Mouse (Mus musculus): ENCODE results near the gene Atp2b2. TPM values are rescaled to one million over a fixed set of nuclear protein-coding genes. Genes with fewer than 3 reads are reported as not detected.

The Atp2b2 gene
- total and polyA plus RNA-seq, 2 experiments, result 1.0 to 1.1 TPM

GRCm38 (mm10) chr6:114074929-114075328 lies 32.5 kb upstream of the Atp2b2 start:
- Histone ChIP-seq H3K9ac (ENCODE audit: low read depth, low read length) (no peak overlapping the region), H3K27me3 (ENCODE audit: control insufficient read depth, insufficient read depth, low read length) (no peaks in the 10 kb centered on the region; the same call in 1 of the 2 replicates), H3K4me1 (ENCODE audit: control insufficient read depth, insufficient read depth, low read length) (no peaks in the 10 kb centered on the region), H3K27ac (replicated peaks; ENCODE audit: insufficient read depth, low read depth, low read length) (no peak overlapping the region), H3K79me2 (ENCODE audit: control insufficient read depth, insufficient read depth, low read length) (no peaks in the 10 kb centered on the region), H3K36me3 (ENCODE audit: control insufficient read depth, insufficient read depth, low read length) (no peaks in the 10 kb centered on the region), H3K4me3 (ENCODE audit: insufficient read depth, low read depth, low read length) (no peak overlapping the region)
- DNase-seq (ENCODE audit: extremely low read depth, low read depth, low spot score), result no peak
- WGBS, result 64% methylated on average over 10 of the region's 10 CpGs
- TF ChIP-seq POLR2A (IDR thresholded peaks at IDR 0.05; ENCODE audit: extremely low read depth, insufficient read depth, low read length) (no peak), CTCF (IDR thresholded peaks at IDR 0.05; ENCODE audit: low read depth, low read length) (no peak)

- no peak overlapping the region for H3K4me3 ChIP-seq (ENCODE audit: insufficient read depth, low read depth, low read length)
- no peaks in the 10 kb centered on the region for H3K79me2 ChIP-seq (ENCODE audit: control insufficient read depth, insufficient read depth, low read length)
- H3K27me3 ChIP-seq (ENCODE audit: control insufficient read depth, insufficient read depth, low read length), result no peaks in the 10 kb centered on the region; the same call in 1 of the 2 replicates
- no peaks in the 10 kb centered on the region for H3K36me3 ChIP-seq (ENCODE audit: control insufficient read depth, insufficient read depth, low read length)
- no peak overlapping the region for H3K27ac ChIP-seq (replicated peaks; ENCODE audit: insufficient read depth, low read depth, low read length)
- H3K4me1 ChIP-seq (ENCODE audit: control insufficient read depth, insufficient read depth, low read length), result no peaks in the 10 kb centered on the region
- no peak for DNase-seq (ENCODE audit: extremely low read depth, low read depth, low spot score)
- WGBS, result 5% methylated on average over 1 of the region's 1 CpGs
- no peak overlapping the region for H3K9ac ChIP-seq (ENCODE audit: low read depth, low read length)
- TF ChIP-seq POLR2A (IDR thresholded peaks at IDR 0.05; ENCODE audit: extremely low read depth, insufficient read depth, low read length) (no peak), CTCF (IDR thresholded peaks at IDR 0.05; ENCODE audit: low read depth, low read length) (no peak)
These were observed 31.8 kb upstream of the Atp2b2 start for GRCm38 (mm10) chr6:114074256-114074655.

- TF ChIP-seq POLR2A (IDR thresholded peaks at IDR 0.05; ENCODE audit: extremely low read depth, insufficient read depth, low read length) (no peak), CTCF (IDR thresholded peaks at IDR 0.05; ENCODE audit: low read depth, low read length) (peak; percentile 73)
- H3K79me2 ChIP-seq (ENCODE audit: control insufficient read depth, insufficient read depth, low read length), result no peaks in the 10 kb centered on the region
- peak; percentile 17 for DNase-seq (ENCODE audit: extremely low read depth, low read depth, low spot score)
- no peak overlapping the region for H3K27ac ChIP-seq (replicated peaks; ENCODE audit: insufficient read depth, low read depth, low read length)
- whole genome bisulfite sequencing, result 5% methylated on average over 4 of the region's 4 CpGs
- H3K27me3 ChIP-seq (ENCODE audit: control insufficient read depth, insufficient read depth, low read length), result no peaks in the 10 kb centered on the region; the same call in 1 of the 2 replicates
- H3K9ac ChIP-seq (ENCODE audit: low read depth, low read length), result no peak overlapping the region
- H3K4me1 ChIP-seq (ENCODE audit: control insufficient read depth, insufficient read depth, low read length), result no peaks in the 10 kb centered on the region
- H3K36me3 ChIP-seq (ENCODE audit: control insufficient read depth, insufficient read depth, low read length), result no peaks in the 10 kb centered on the region
- no peak overlapping the region for H3K4me3 ChIP-seq (ENCODE audit: insufficient read depth, low read depth, low read length)
These were observed 29.2 kb upstream of the Atp2b2 start for GRCm38 (mm10) chr6:114071564-114071963.

GRCm38 (mm10) chr6:114063100-114063499 lies 20.7 kb upstream of the Atp2b2 start:
- Histone ChIP-seq H3K4me1 (ENCODE audit: control insufficient read depth, insufficient read depth, low read length) (no peaks in the 10 kb centered on the region), H3K9ac (ENCODE audit: low read depth, low read length) (no peak overlapping the region), H3K79me2 (ENCODE audit: control insufficient read depth, insufficient read depth, low read length) (no peaks in the 10 kb centered on the region), H3K4me3 (ENCODE audit: insufficient read depth, low read depth, low read length) (no peak overlapping the region), H3K27me3 (ENCODE audit: control insufficient read depth, insufficient read depth, low read length) (no peaks in the 10 kb centered on the region), H3K36me3 (ENCODE audit: control insufficient read depth, insufficient read depth, low read length) (no peaks in the 10 kb centered on the region), H3K27ac (replicated peaks; ENCODE audit: insufficient read depth, low read depth, low read length) (no peak overlapping the region)
- WGBS, result 93% methylated on average over 2 of the region's 2 CpGs
- no peak for DNase-seq (ENCODE audit: extremely low read depth, low read depth, low spot score)
- TF ChIP-seq CTCF (IDR thresholded peaks at IDR 0.05; ENCODE audit: low read depth, low read length) (no peak), POLR2A (IDR thresholded peaks at IDR 0.05; ENCODE audit: extremely low read depth, insufficient read depth, low read length) (no peak)

GRCm38 (mm10) chr6:114062688-114063087 lies 20.3 kb upstream of the Atp2b2 start:
- no peaks in the 10 kb centered on the region for H3K4me1 ChIP-seq (ENCODE audit: control insufficient read depth, insufficient read depth, low read length)
- no peak overlapping the region for H3K9ac ChIP-seq (ENCODE audit: low read depth, low read length)
- H3K27me3 ChIP-seq (ENCODE audit: control insufficient read depth, insufficient read depth, low read length), result no peaks in the 10 kb centered on the region
- no peak overlapping the region for H3K4me3 ChIP-seq (ENCODE audit: insufficient read depth, low read depth, low read length)
- TF ChIP-seq POLR2A (IDR thresholded peaks at IDR 0.05; ENCODE audit: extremely low read depth, insufficient read depth, low read length) (no peak), CTCF (IDR thresholded peaks at IDR 0.05; ENCODE audit: low read depth, low read length) (no peak)
- H3K79me2 ChIP-seq (ENCODE audit: control insufficient read depth, insufficient read depth, low read length), result no peaks in the 10 kb centered on the region
- H3K27ac ChIP-seq (replicated peaks; ENCODE audit: insufficient read depth, low read depth, low read length), result no peak overlapping the region
- H3K36me3 ChIP-seq (ENCODE audit: control insufficient read depth, insufficient read depth, low read length), result no peaks in the 10 kb centered on the region
- no peak for DNase-seq (ENCODE audit: extremely low read depth, low read depth, low spot score)

DNA sequence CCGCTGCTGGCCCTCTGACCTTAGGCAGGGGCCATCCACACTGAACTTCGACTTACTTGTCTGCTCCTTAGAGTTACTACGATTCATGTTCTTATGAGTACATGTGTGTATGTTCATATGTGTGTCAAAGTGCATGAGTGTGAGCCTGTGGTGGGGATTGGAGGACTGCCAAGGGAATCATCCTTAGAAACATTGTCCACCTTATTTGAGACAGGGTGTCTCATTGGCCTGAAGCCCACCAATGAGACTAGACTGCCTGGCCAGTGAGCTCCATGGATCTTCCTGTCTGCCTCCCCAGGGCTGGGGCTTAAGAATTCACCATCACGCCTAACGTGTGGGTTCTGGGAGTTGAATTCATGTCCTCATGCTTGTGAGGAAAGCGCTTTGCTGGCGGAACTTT lies 16.8 kb upstream of the Atp2b2 start:
- TF ChIP-seq CTCF (IDR thresholded peaks at IDR 0.05; ENCODE audit: low read depth, low read length) (no peak), POLR2A (IDR thresholded peaks at IDR 0.05; ENCODE audit: extremely low read depth, insufficient read depth, low read length) (no peak)
- H3K27ac ChIP-seq (replicated peaks; ENCODE audit: insufficient read depth, low read depth, low read length), result no peak overlapping the region
- H3K4me3 ChIP-seq (ENCODE audit: insufficient read depth, low read depth, low read length), result no peak overlapping the region
- H3K27me3 ChIP-seq (ENCODE audit: control insufficient read depth, insufficient read depth, low read length), result no peaks in the 10 kb centered on the region
- no peaks in the 10 kb centered on the region for H3K36me3 ChIP-seq (ENCODE audit: control insufficient read depth, insufficient read depth, low read length)
- H3K9ac ChIP-seq (ENCODE audit: low read depth, low read length), result no peak overlapping the region
- 82% methylated on average over 7 of the region's 7 CpGs for WGBS
- H3K79me2 ChIP-seq (ENCODE audit: control insufficient read depth, insufficient read depth, low read length), result no peaks in the 10 kb centered on the region
- H3K4me1 ChIP-seq (ENCODE audit: control insufficient read depth, insufficient read depth, low read length), result no peaks in the 10 kb centered on the region
- no peak for DNase-seq (ENCODE audit: extremely low read depth, low read depth, low spot score)
